Mouse (Mus musculus) adrenal gland, postnatal 25 days (tissue): ENCODE data around the gene Gm5741. TPM values are rescaled to one million over a fixed set of nuclear protein-coding genes. Genes with fewer than 3 reads are reported as not detected.
"Not testable (repeated sequence)": the region's sequence is repeated elsewhere in the genome, so short reads cannot be mapped to it uniquely, and the experiment has no call there.

Source experiments
- DNase-seq: peaks from one replicate; pipeline ENCODE4 v3.0.0; 2021; ENCODE audit warnings: mixed read lengths
- long read RNA-seq: library from polyadenylated mRNA; stranded (forward); transcript quantifications from one replicate; pipeline ENCODE4 v2.0.0, GENCODE M21; 2021
- total RNA-seq: library from RNA; stranded (reverse); gene quantifications from 2 replicates; pipeline ENCODE4 v1.2.3, GENCODE M21; 2021

Gene Gm5741
- total RNA-seq, result not detected in 2 replicates
- long read RNA-seq, result 0 reads

- DNase-seq, result no peak
Observed at GRCm38 (mm10) chr8:85067982-85068381, at the start of gene Gm5741. TSS of gene Gm5741 (minus strand) at chr8:85067982.

- no peak for DNase-seq
Observed at GRCm38 (mm10) chr8:85116984-85117383, 49.2 kb upstream of the Gm5741 start.

GRCm38 (mm10) chr8:85115501-85115900 lies 47.7 kb upstream of the Gm5741 start:
- DNase-seq, result no peak

GRCm38 (mm10) chr8:85113241-85113640 lies 45.5 kb upstream of the Gm5741 start:
- no peak for DNase-seq

- DNase-seq, result no peak
Observed at GRCm38 (mm10) chr8:85100076-85100665, 32.4 kb upstream of the Gm5741 start.

GRCm38 (mm10) chr8:85096850-85097249 lies 29.1 kb upstream of the Gm5741 start:
- DNase-seq, result no peak

- DNase-seq, result no peak
Observed at GRCm38 (mm10) chr8:85096196-85096595, 28.4 kb upstream of the Gm5741 start.

GRCm38 (mm10) chr8:85095566-85095965 lies 27.8 kb upstream of the Gm5741 start:
- DNase-seq, result no peak

- DNase-seq, result no peak
Observed at GRCm38 (mm10) chr8:85095051-85095450, 27.3 kb upstream of the Gm5741 start.

GRCm38 (mm10) chr8:85091526-85092090 lies 23.8 kb upstream of the Gm5741 start:
- DNase-seq, result no peak

- no peak for DNase-seq
Observed at GRCm38 (mm10) chr8:85090856-85091255, 23.1 kb upstream of the Gm5741 start.

- no peak for DNase-seq
Observed at GRCm38 (mm10) chr8:85088771-85089170, 21.0 kb upstream of the Gm5741 start.

- DNase-seq, result no peak
Observed at GRCm38 (mm10) chr8:85086238-85086637, 18.5 kb upstream of the Gm5741 start.

- no peak for DNase-seq
Observed at GRCm38 (mm10) chr8:85084633-85085032, 16.9 kb upstream of the Gm5741 start.

GRCm38 (mm10) chr8:85083108-85083813 lies 15.5 kb upstream of the Gm5741 start, which contains the start of gene Man2b1:
TSS of gene Man2b1 (plus strand) at chr8:85083270.
- peak; percentile 89 for DNase-seq

- not testable (repeated sequence) for DNase-seq
Observed at GRCm38 (mm10) chr8:85082169-85082568, 14.4 kb upstream of the Gm5741 start.

GRCm38 (mm10) chr8:85081216-85081555 lies 13.4 kb upstream of the Gm5741 start, which contains the start of gene Wdr83:
TSS of gene Wdr83 (minus strand) at chr8:85081306.
- DNase-seq, result no peak

- peak; percentile 41 for DNase-seq
Observed at GRCm38 (mm10) chr8:85080532-85081215, 12.9 kb upstream of the Gm5741 start, which contains the start of gene Wdr83os. TSS of gene Wdr83os (plus strand) at chr8:85080740.

- DNase-seq, result no peak
Observed at GRCm38 (mm10) chr8:85080214-85080531, 12.4 kb upstream of the Gm5741 start.

GRCm38 (mm10) chr8:85076993-85077392 lies 9.2 kb upstream of the Gm5741 start:
- peak; percentile 72 for DNase-seq

GRCm38 (mm10) chr8:85076001-85076400 lies 8.2 kb upstream of the Gm5741 start:
- peak; percentile 45 for DNase-seq

GRCm38 (mm10) chr8:85074617-85075016 lies 6.8 kb upstream of the Gm5741 start:
- DNase-seq, result no peak

GRCm38 (mm10) chr8:85074167-85074566 lies 6.4 kb upstream of the Gm5741 start:
- no peak for DNase-seq
